Mouse (Mus musculus): ENCODE data around the gene Olfr1358. TPM values are rescaled to one million over a fixed set of nuclear protein-coding genes. Genes with fewer than 3 reads are reported as not detected.

Gene Olfr1358
- total and polyA plus RNA-seq, 3 experiments, result not detected

GRCm38 (mm10) chr10:78569191-78569590, 52.0 kb downstream of the Olfr1358 start (continued):
- no peak for TF ChIP-seq ELF1 (IDR thresholded peaks at IDR 0.05; ENCODE audit: low read depth, low read length)
- no peak for TF ChIP-seq NRF1 (IDR thresholded peaks at IDR 0.05; ENCODE audit: low read depth, low read length)
- TF ChIP-seq ZKSCAN1 (IDR thresholded peaks at IDR 0.05; ENCODE audit: borderline replicate concordance, low read depth, low read length), result no peak

DNA sequence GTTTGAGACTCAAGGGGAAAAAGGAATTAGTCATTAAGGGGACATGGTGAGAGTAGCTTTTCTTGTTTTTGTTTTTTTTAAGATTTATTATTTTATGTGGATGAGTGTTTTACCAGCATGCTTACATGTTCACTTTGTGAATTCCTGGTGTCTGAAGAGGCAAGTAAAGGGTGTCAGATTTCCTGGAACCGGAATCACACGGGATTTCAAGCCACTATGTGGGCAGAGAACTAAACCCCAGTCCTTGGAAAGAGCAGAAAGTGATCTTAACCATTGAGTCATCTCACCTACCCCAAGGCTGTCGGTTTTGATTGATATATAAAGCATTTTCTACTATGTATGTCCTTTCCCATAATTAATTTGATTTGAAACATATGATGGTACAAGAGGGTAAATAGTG, 52.5 kb downstream of the Olfr1358 start:
- TF ChIP-seq NELFE (IDR thresholded peaks at IDR 0.05; ENCODE audit: low read depth, low read length) (no peak), KAT2A (IDR thresholded peaks at IDR 0.05; ENCODE audit: insufficient replicate concordance, low read length) (no peak), ZKSCAN1 (IDR thresholded peaks at IDR 0.05; ENCODE audit: borderline replicate concordance, low read depth, low read length) (no peak), SIN3A (IDR thresholded peaks at IDR 0.05; ENCODE audit: low read length) (no peak), ZC3H11A (IDR thresholded peaks at IDR 0.05; ENCODE audit: low read depth, low read length) (no peak), CTCF (conservative IDR thresholded peaks at IDR 0.05 in 1 of 2, IDR thresholded peaks at IDR 0.05 in 1 of 2; ENCODE audit: low read depth in 2 of 2, low read length in 2 of 2) (no peak), CHD2 (IDR thresholded peaks at IDR 0.05; ENCODE audit: low read length) (no peak), BHLHE40 (IDR thresholded peaks at IDR 0.05; ENCODE audit: low read depth, low read length) (no peak), RAD21 (IDR thresholded peaks at IDR 0.05; ENCODE audit: low read depth, low read length) (no peak), USF2 (conservative IDR thresholded peaks at IDR 0.05; ENCODE audit: low read depth, low read length) (no peak), MAZ (IDR thresholded peaks at IDR 0.05; ENCODE audit: low read depth, low read length) (no peak), MYC (IDR thresholded peaks at IDR 0.05; ENCODE audit: low read depth, low read length) (no peak), MAX (IDR thresholded peaks at IDR 0.05; ENCODE audit: low read length) (no peak), E2F4 (IDR thresholded peaks at IDR 0.05; ENCODE audit: insufficient replicate concordance, low read depth, low read length) (no peak)
- H3K27me3 ChIP-seq (replicated peaks), result peaks cover 39% of the 10 kb centered on the region
- no peak overlapping the region for H3K9ac ChIP-seq (ENCODE audit: insufficient read depth, low read depth)
- no peaks in the 10 kb centered on the region for H3K9me3 ChIP-seq (replicated peaks; ENCODE audit: low read length)
- no peak overlapping the region for H3K4me3 ChIP-seq (replicated peaks in 1 of 3; ENCODE audit: low read depth in 2 of 3, low read length in 2 of 3, poor library complexity in 1 of 3)
- H3K4me2 ChIP-seq (ENCODE audit: insufficient read depth, low read depth, poor library complexity, severe bottlenecking), result no peak overlapping the region
- DNase-seq (ENCODE audit: extremely low read depth), result no peak
- no peaks in the 10 kb centered on the region for H3K36me3 ChIP-seq (replicated peaks in 1 of 2; ENCODE audit: control insufficient read depth in 1 of 2, insufficient read depth in 1 of 2, low read length in 1 of 2)
- no peaks in the 10 kb centered on the region for H3K79me2 ChIP-seq (replicated peaks; ENCODE audit: control insufficient read depth, extremely low read depth, insufficient read depth, poor library complexity, severe bottlenecking)
- in situ Hi-C loops (cut with MboI; ENCODE audit: low pct_ligation_motif_present, low pct_unique_long_range_greater_than_20kb, low sequenced_read_pairs), result no loop called here
- H3K4me1 ChIP-seq (ENCODE audit: control insufficient read depth in 1 of 2, insufficient read depth in 2 of 2), result peaks cover 5 to 13% of the 10 kb centered on the region in 2 experiments; a peak in 3 of 4 replicates
- dilution Hi-C loops (cut with MboI; ENCODE audit: extremely low pct_ligation_motif_present, extremely low pct_unique_long_range_greater_than_20kb, low sequenced_read_pairs), result no loop called here
- no peak overlapping the region for H3K27ac ChIP-seq (ENCODE audit: insufficient read depth, low read depth)

Other genes starting within 250 kb of the Olfr1358 start
- gene Agpat3, start 164.9 kb upstream of the Olfr1358 start, total RNA-seq (2012; rRNA removed), result 49.4 and 63.1 TPM in 2 replicates
- 36.7 and 40.1 TPM in 2 replicates for gene Agpat3, start 164.9 kb upstream of the Olfr1358 start, total RNA-seq (2014; rRNA removed)
- gene Agpat3, start 164.9 kb upstream of the Olfr1358 start, polyA plus RNA-seq (2012; ENCODE audit: insufficient read length, low read depth), result 67.2 and 70.0 TPM in 2 replicates
- 189 and 203 TPM in 2 replicates for gene Rrp1, start 104.4 kb upstream of the Olfr1358 start, total RNA-seq (2012; rRNA removed)
- 127 and 138 TPM in 2 replicates for gene Rrp1, start 104.4 kb upstream of the Olfr1358 start, total RNA-seq (2014; rRNA removed)
- 327 and 659 TPM in 2 replicates for gene Rrp1, start 104.4 kb upstream of the Olfr1358 start, polyA plus RNA-seq (2012; ENCODE audit: insufficient read length, low read depth)
- 124 and 139 TPM in 2 replicates for gene Cstb, start 91.8 kb upstream of the Olfr1358 start, total RNA-seq (2012; rRNA removed)
- gene Cstb, start 91.8 kb upstream of the Olfr1358 start, total RNA-seq (2014; rRNA removed), result 226 and 239 TPM in 2 replicates
- 194 and 206 TPM in 2 replicates for gene Cstb, start 91.8 kb upstream of the Olfr1358 start, polyA plus RNA-seq (2012; ENCODE audit: insufficient read length, low read depth)
- gene Pdxk, start 52.5 kb upstream of the Olfr1358 start, total RNA-seq (2012; rRNA removed), result 6.4 and 8.4 TPM in 2 replicates
- 4.3 TPM in 2 replicates for gene Pdxk, start 52.5 kb upstream of the Olfr1358 start, total RNA-seq (2014; rRNA removed)
- gene Pdxk, start 52.5 kb upstream of the Olfr1358 start, polyA plus RNA-seq (2012; ENCODE audit: insufficient read length, low read depth), result 6.3 and 6.8 TPM in 2 replicates
- gene Ilvbl, start 56.9 kb downstream of the Olfr1358 start, total RNA-seq (2012; rRNA removed), result 18.2 and 21.2 TPM in 2 replicates
- gene Ilvbl, start 56.9 kb downstream of the Olfr1358 start, total RNA-seq (2014; rRNA removed), result 11.7 and 16.0 TPM in 2 replicates
- 20.4 and 20.5 TPM in 2 replicates for gene Ilvbl, start 56.9 kb downstream of the Olfr1358 start, polyA plus RNA-seq (2012; ENCODE audit: insufficient read length, low read depth)
- gene Syde1, start 74.5 kb downstream of the Olfr1358 start, total RNA-seq (2012; rRNA removed), result not detected in 2 replicates
- gene Syde1, start 74.5 kb downstream of the Olfr1358 start, total RNA-seq (2014; rRNA removed), result not detected in 2 replicates
- gene Syde1, start 74.5 kb downstream of the Olfr1358 start, polyA plus RNA-seq (2012; ENCODE audit: insufficient read length, low read depth), result not detected in 2 replicates
- gene Olfr1357, start 100.6 kb downstream of the Olfr1358 start, total RNA-seq (2012; rRNA removed), result not detected in 2 replicates
- gene Olfr1357, start 100.6 kb downstream of the Olfr1358 start, total RNA-seq (2014; rRNA removed), result not detected in 2 replicates
- not detected in 2 replicates for gene Olfr1357, start 100.6 kb downstream of the Olfr1358 start, polyA plus RNA-seq (2012; ENCODE audit: insufficient read length, low read depth)
- gene Casp14, start 200.9 kb downstream of the Olfr1358 start, total RNA-seq (2012; rRNA removed), result not detected in 2 replicates
- gene Casp14, start 200.9 kb downstream of the Olfr1358 start, total RNA-seq (2014; rRNA removed), result not detected in 2 replicates
- gene Casp14, start 200.9 kb downstream of the Olfr1358 start, polyA plus RNA-seq (2012; ENCODE audit: insufficient read length, low read depth), result not detected in 2 replicates
- gene Ccdc105, start 235.6 kb downstream of the Olfr1358 start, total RNA-seq (2012; rRNA removed), result not detected in 2 replicates
- gene Ccdc105, start 235.6 kb downstream of the Olfr1358 start, total RNA-seq (2014; rRNA removed), result not detected in 2 replicates
- not detected in 2 replicates for gene Ccdc105, start 235.6 kb downstream of the Olfr1358 start, polyA plus RNA-seq (2012; ENCODE audit: insufficient read length, low read depth)